Mouse (Mus musculus) liver, embryonic 16.5 days (tissue): ENCODE measurements around the gene Hyal3. TPM values are rescaled to one million over a fixed set of nuclear protein-coding genes. Genes with fewer than 3 reads are reported as not detected.

Experiments used
- ATAC-seq: fragments of 200-750 bp; cut with Nextera tagmentation; 2 replicates; pipeline ENCODE4 v1.8.0; 2017; ENCODE audit warnings: low read depth, mild to moderate bottlenecking, moderate number of reproducible peaks, moderate library complexity
- H3K27ac ChIP-seq: fragments of 300-500 bp; sonication (generic); 2 replicates; pipeline ENCODE4 v1.5.1; 2014; ENCODE audit warnings: mild to moderate bottlenecking, low read length
- H3K27me3 ChIP-seq: fragments of 300-500 bp; sonication (generic); 2 replicates; pipeline ENCODE4 v1.6.1; 2014; ENCODE audit warnings: low read depth, low read length, mixed read lengths; ENCODE audit not compliant: control insufficient read depth, insufficient read depth
- H3K36me3 ChIP-seq: fragments of 300-500 bp; sonication (generic); 2 replicates; pipeline ENCODE4 v1.6.1; 2014; ENCODE audit warnings: mild to moderate bottlenecking; ENCODE audit not compliant: control insufficient read depth, insufficient read depth
- H3K4me1 ChIP-seq: fragments of 300-500 bp; sonication (generic); 2 replicates; pipeline ENCODE4 v1.6.1; 2014; ENCODE audit warnings: low read depth, low read length, mixed read lengths; ENCODE audit not compliant: control insufficient read depth
- H3K4me2 ChIP-seq: fragments of 300-500 bp; sonication (generic); 2 replicates; pipeline ENCODE4 v1.6.1; 2014; ENCODE audit warnings: low read depth, low read length, mixed read lengths
- H3K4me3 ChIP-seq: fragments of 300-500 bp; sonication (generic); 2 replicates; pipeline ENCODE4 v1.5.1; 2014; ENCODE audit warnings: low read depth, mild to moderate bottlenecking, low read length
- H3K9ac ChIP-seq: fragments of 300-500 bp; sonication (generic); 2 replicates; pipeline ENCODE4 v1.6.1; 2014; ENCODE audit warnings: low read depth, low read length
- H3K9me3 ChIP-seq: fragments of 300-500 bp; sonication (generic); replicated peaks from 2 replicates; pipeline ENCODE4 v1.6.1; 2016; ENCODE audit warnings: low read length; ENCODE audit not compliant: control insufficient read depth
- WGBS: fragments of 180-500 bp; shearing (Covaris S2); extraction: QIAGEN DNeasy Blood & Tissue Kit; methylation state at CpG from one replicate; pipeline ENCODE4 v1.1.7; 2014; ENCODE audit not compliant: insufficient replicate concordance; 5-methylcytosine and 5-hydroxymethylcytosine counted together
- polyA plus RNA-seq: library from polyadenylated mRNA; unstranded; fragments of >200 nt; fragmentation: Nextera tagmentation; extraction: Ambion mirVana; gene quantifications from 2 replicates; pipeline ENCODE4 v1.2.1, GENCODE M21; 2015

Gene Hyal3
- polyA plus RNA-seq, 1 experiment from 2014 or later, result 0.96 TPM

DNA sequence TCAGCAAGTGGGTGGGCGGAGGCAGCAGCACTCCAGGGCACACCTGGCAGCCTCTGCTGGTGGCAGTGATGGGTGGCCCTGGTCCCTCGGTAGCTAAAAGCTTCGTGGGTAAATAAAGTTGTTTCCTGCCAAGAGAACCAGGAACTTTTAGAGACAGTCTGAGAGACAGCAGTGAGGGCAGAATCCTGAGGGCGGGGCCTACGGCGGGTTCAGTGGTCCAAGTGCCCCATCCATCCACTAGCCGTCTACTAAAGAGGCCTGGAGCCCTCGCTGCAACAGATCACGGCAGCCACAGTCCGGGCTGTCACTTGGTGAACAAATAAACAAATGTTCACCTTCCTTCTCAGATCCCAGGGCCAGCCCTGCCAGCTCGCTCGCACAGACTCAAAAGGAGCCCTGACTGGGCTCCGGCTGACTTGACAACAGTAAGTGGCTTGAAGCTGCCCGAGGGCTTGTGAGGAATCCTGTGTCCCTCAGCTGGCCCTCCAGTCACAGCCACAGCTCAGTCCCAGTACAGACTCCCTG, 49.3 kb downstream of the Hyal3 start:
- no peak for ATAC-seq
- 43% methylated on average over 14 of the region's 14 CpGs for WGBS
- Histone ChIP-seq H3K36me3 (peaks cover 7% of the 10 kb centered on the region), H3K9ac (peak overlapping the region; percentile 10; the same call in 1 of the 2 replicates), H3K4me2 (peak overlapping the region; percentile 49), H3K27ac (peak overlapping the region; percentile 77), H3K4me1 (peaks cover 90% of the 10 kb centered on the region), H3K4me3 (0 out of 2 replicates have a peak overlapping the region, but pooled peaks have one; percentile 8), H3K9me3 (no peaks in the 10 kb centered on the region), H3K27me3 (no peaks in the 10 kb centered on the region)

DNA sequence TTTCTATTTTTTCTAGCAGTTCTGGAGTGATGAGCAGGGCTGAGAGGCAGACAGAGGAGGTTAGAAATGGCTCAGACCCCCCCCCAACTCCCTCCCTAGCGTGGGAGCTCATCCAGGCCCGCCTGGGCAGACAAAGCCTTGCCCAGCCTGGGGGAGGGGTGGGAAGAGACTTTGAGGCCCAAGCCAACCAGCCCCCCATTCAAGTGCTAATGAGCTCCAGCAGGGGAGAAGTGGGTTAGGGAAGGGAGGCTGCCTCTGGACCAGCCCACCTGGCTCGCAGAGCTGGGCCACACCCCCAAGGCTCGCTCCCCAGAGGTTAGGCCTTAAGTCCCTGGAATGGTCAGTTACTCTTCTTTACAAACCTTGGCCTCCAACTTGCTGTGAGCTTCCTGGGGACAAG, 50.0 kb downstream of the Hyal3 start:
- H3K4me3 ChIP-seq, result no peak overlapping the region
- peak overlapping the region; percentile 51; the same call in 1 of the 2 replicates for H3K27ac ChIP-seq
- peaks cover 85% of the 10 kb centered on the region for H3K4me1 ChIP-seq
- no peak overlapping the region for H3K4me2 ChIP-seq
- peaks cover 5% of the 10 kb centered on the region; the same call in 1 of the 2 replicates for H3K36me3 ChIP-seq
- H3K9me3 ChIP-seq, result no peaks in the 10 kb centered on the region
- H3K27me3 ChIP-seq, result no peaks in the 10 kb centered on the region
- ATAC-seq, result no peak
- no peak overlapping the region for H3K9ac ChIP-seq
- 63% methylated on average over 4 of the region's 4 CpGs for WGBS

DNA sequence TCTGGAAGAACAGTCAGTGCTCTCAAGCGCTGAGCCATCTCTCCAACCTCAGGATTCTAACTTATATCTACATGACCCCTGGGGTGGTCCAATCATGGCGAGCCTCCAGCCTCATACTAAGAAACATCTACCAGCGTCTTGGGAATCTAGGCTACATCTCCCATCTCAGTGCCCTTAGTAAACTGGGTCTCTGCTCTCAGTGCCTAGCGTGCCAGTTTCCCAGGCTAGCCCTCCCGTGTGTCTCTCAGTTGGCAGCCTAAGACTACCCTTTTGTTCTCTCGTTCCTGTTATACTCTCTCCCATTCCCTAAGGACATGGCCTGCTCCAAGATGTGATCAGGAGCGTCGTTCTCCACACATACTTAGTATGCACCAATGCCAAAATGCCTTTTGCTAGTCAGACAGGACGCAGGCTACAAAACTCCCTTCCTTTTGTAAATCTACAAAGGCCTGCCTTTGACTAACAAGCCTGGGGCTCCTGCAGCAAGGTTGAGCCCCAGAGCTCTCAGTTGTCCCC, 50.8 kb downstream of the Hyal3 start:
- 82% methylated on average over 9 of the region's 9 CpGs for WGBS
- Histone ChIP-seq H3K9ac (no peak overlapping the region), H3K36me3 (0 out of 2 replicates have a peak, but pooled peaks cover 2% of the 10 kb centered on the region), H3K27ac (0 out of 2 replicates have a peak overlapping the region, but pooled peaks have one; percentile 51), H3K27me3 (no peaks in the 10 kb centered on the region), H3K4me1 (peaks cover 85% of the 10 kb centered on the region), H3K4me2 (no peak overlapping the region), H3K4me3 (no peak overlapping the region), H3K9me3 (no peaks in the 10 kb centered on the region)
- ATAC-seq, result no peak

DNA sequence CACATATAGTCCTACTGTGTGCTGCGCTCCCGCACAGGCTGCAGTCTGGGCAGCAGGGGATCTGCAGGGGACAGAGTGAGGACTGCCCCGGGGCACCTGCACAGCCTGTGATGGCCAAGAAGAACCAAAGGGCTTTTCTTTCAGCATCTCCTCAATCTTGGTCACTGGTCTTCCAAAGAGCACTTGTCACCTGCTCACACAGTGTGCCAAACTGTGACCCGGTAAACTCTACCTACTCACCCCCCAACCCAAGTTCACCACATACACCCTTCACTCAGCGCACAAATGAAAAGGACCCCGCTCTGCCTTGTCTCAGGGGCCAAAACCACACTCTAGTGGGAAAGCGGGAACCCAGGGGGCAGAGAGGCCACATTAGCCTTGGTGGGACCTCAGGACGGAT, 51.2 kb downstream of the Hyal3 start:
- Histone ChIP-seq H3K9me3 (no peaks in the 10 kb centered on the region), H3K27me3 (no peaks in the 10 kb centered on the region), H3K36me3 (0 out of 2 replicates have a peak, but pooled peaks cover 2% of the 10 kb centered on the region), H3K4me2 (peak overlapping the region; percentile 99), H3K9ac (0 out of 2 replicates have a peak overlapping the region, but pooled peaks have one; percentile 92), H3K4me1 (peaks cover 80% of the 10 kb centered on the region), H3K27ac (peak overlapping the region; percentile 92), H3K4me3 (no peak overlapping the region; the same call in 1 of the 2 replicates)
- no peak for ATAC-seq
- 93% methylated on average over 8 of the region's 8 CpGs for WGBS

DNA sequence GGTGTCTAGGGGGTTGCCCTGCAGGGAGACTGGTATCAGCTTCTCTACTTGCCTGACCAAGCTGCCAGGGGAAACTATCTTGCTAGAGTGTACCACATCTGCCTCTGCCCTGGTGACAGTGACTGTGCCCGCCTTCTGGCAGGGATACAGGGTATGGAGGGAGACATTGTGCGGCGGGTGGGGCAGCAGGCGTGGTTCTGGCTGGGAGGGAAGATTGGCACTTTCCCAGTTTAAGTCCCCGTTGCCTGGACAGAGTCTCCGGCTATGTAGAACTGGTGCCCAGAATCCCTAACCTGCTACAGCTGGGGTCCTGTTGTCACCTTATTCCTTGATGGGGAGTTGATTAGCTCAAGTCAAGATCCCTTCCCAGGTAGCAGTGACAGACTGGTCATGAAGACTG, 51.9 kb downstream of the Hyal3 start:
- H3K4me1 ChIP-seq, result peaks cover 73% of the 10 kb centered on the region
- H3K9ac ChIP-seq, result peak overlapping the region; percentile 92
- no peaks in the 10 kb centered on the region for H3K27me3 ChIP-seq
- peak; percentile 2; the same call in 1 of the 2 replicates for ATAC-seq
- 0 out of 2 replicates have a peak, but pooled peaks cover 2% of the 10 kb centered on the region for H3K36me3 ChIP-seq
- peak overlapping the region; percentile 78 for H3K4me3 ChIP-seq
- peak overlapping the region; percentile 99 for H3K4me2 ChIP-seq
- WGBS, result 14% methylated on average over 6 of the region's 6 CpGs
- no peaks in the 10 kb centered on the region for H3K9me3 ChIP-seq
- H3K27ac ChIP-seq, result peak overlapping the region; percentile 92

DNA sequence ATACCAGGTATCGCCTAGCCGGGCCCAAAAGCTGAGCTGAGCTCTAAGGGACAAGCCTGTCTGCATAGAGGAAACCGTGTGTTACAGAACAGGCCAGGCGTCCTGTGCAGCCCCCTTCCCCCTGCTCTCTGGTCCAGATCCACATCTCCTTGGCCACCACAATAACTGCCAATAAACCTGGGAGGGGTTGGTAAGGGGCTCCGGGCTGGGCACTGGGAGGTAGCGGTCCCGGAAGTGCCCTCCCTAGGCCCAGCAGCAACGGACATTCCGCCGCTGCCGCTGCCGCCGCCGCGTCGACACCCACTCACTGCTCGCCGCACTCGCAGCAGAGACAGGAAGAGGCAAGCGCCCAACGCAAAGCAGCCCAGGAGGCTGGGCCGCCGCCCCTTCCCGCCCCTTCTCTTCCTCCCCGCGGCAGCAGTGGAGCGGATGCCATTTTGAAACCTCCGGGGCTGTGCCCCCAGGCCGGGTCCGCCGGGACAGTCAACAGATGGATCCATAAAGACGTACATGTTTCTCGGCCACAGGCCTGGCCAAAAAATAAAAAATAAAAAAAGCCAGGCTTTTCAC, 52.6 kb downstream of the Hyal3 start:
- Histone ChIP-seq H3K4me3 (peak overlapping the region; percentile 78), H3K4me1 (peaks cover 67% of the 10 kb centered on the region), H3K27me3 (no peaks in the 10 kb centered on the region), H3K27ac (peak overlapping the region; percentile 92), H3K4me2 (peak overlapping the region; percentile 99), H3K36me3 (0 out of 2 replicates have a peak, but pooled peaks cover 2% of the 10 kb centered on the region), H3K9ac (peak overlapping the region; percentile 92), H3K9me3 (no peaks in the 10 kb centered on the region)
- ATAC-seq, result peak; percentile 28
- WGBS, result under 1% methylated on average over 33 of the region's 33 CpGs

DNA sequence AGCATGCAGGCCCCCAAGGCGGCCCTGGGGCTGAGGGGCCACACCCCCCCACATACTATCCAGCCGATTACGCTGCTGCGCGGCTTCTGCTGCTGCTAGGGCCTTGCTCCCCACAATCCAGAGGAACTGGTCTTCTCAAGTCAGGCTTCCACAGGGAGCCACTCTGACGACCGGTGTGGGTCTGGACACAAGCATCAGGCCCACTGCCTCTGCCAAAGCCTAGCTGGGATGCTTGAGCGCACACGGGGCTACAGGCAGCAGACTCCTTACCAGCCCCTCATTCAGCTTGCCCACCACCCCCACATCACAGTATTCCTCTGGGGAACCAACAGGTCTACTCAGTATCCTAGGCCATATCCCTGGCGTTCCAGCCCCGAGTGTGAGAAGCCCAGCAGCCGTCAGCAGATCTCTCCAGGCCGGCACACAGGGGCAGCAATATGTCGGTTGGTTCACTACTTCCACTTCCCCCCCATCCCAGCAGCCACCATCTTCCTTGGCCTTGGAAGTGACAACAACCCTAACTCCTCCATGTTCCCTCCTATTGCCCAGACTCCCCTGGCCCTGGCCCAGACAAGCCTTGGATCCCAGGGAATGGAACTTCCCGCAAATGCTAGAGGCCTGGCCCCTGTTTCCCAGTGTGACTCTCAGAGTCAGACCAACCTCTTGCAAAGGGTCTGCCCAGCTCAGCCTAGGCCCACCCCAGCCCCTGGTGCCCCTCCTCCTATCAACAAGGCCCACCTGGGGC, 53.2 kb downstream of the Hyal3 start:
- Histone ChIP-seq H3K36me3 (no peaks in the 10 kb centered on the region), H3K9me3 (no peaks in the 10 kb centered on the region), H3K4me3 (peak overlapping the region; percentile 78), H3K9ac (peak overlapping the region; percentile 92), H3K4me1 (peaks cover 60% of the 10 kb centered on the region), H3K27me3 (no peaks in the 10 kb centered on the region), H3K4me2 (peak overlapping the region; percentile 99), H3K27ac (peak overlapping the region; percentile 92)
- no peak for ATAC-seq
- WGBS, result under 1% methylated on average over 15 of the region's 15 CpGs

DNA sequence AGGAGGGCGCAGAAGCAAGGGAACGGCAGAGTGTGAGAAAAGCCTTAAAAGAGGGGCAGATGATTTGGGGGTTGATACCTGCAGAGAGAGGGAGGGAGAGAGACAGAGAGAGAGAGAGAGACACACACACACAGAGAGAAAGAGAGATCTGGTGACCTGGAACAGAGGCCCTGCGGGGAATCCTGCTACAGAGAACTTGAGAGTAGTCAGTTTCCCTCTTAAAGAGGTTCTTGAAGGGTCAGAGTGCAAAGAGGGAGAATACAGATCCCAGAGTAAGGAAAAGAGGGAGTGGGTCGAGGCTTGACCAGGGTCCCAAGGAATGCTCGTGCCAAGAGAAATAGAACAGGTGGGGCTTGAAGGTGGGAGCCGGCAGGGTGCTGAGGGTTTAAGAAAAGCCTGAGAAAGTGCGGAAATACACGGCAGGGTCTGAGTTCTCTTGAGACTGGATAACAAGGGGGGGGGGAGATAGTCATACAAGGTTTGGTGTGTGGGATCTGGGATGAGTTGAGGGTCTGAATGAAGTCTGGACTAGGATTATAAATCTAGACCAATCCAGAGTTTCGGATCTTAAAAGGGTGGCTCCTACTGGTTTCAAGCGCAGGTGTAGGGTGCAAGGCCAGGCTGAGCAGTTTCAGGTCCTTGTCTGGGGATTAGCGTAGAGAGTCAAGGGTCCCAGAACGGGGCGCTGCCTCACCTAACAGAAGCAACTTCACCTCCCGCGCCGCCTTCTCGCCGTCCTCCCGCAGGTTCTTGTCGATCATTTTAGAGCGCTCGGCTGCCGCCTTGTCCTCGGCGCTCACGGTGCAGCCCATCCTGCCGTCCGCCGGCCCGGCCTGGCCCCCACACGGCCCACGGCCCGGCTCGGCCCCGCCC, 54.0 kb downstream of the Hyal3 start:
- H3K4me1 ChIP-seq, result peaks cover 52% of the 10 kb centered on the region

More for the DNA sequence above, 54.0 kb downstream of the Hyal3 start:
- peak overlapping the region; percentile 92 for H3K9ac ChIP-seq
- H3K4me2 ChIP-seq, result peak overlapping the region; percentile 99
- no peaks in the 10 kb centered on the region for H3K36me3 ChIP-seq
- ATAC-seq, result peak; percentile 1; the same call in 1 of the 2 replicates
- H3K27me3 ChIP-seq, result no peaks in the 10 kb centered on the region
- peak overlapping the region; percentile 92 for H3K27ac ChIP-seq
- peak overlapping the region; percentile 78 for H3K4me3 ChIP-seq
- under 1% methylated on average over 35 of the region's 35 CpGs for WGBS
- H3K9me3 ChIP-seq, result no peaks in the 10 kb centered on the region
